Mouse (Mus musculus) hindbrain, embryonic 15.5 days (tissue): Measurements from ENCODE around the gene Sytl1. TPM values are rescaled to one million over a fixed set of nuclear protein-coding genes. Genes with fewer than 3 reads are reported as not detected.

Source experiments
- ATAC-seq: fragments of 200-750 bp; cut with Nextera tagmentation; 2 replicates; pipeline ENCODE4 v1.8.0; 2017; ENCODE audit warnings: low read depth, moderate number of reproducible peaks, moderate TSS enrichment; ENCODE audit not compliant: low FRiP score
- H3K27ac ChIP-seq: fragments of 300-500 bp; sonication (generic); replicated peaks from 2 replicates; pipeline ENCODE4 v1.5.1; 2015; ENCODE audit warnings: mild to moderate bottlenecking, inconsistent platforms
- H3K27me3 ChIP-seq: fragments of 300-500 bp; sonication (generic); 2 replicates; pipeline ENCODE4 v1.6.1; 2015; ENCODE audit warnings: control low read depth, inconsistent platforms
- H3K36me3 ChIP-seq: fragments of 300-500 bp; sonication (generic); 2 replicates; pipeline ENCODE4 v1.6.1; 2015; ENCODE audit warnings: control low read depth, inconsistent platforms
- H3K4me1 ChIP-seq: fragments of 300-500 bp; sonication (generic); replicated peaks from 2 replicates; pipeline ENCODE4 v1.6.1; 2015; ENCODE audit warnings: control low read depth, inconsistent platforms
- H3K4me2 ChIP-seq: fragments of 300-500 bp; sonication (generic); 2 replicates; pipeline ENCODE4 v1.6.1; 2015; ENCODE audit warnings: moderate library complexity, mild to moderate bottlenecking, inconsistent platforms
- H3K4me3 ChIP-seq: fragments of 300-500 bp; sonication (generic); 2 replicates; pipeline ENCODE4 v1.5.1; 2015; ENCODE audit warnings: mild to moderate bottlenecking, inconsistent platforms
- H3K9ac ChIP-seq: fragments of 300-500 bp; sonication (generic); 2 replicates; pipeline ENCODE4 v1.6.1; 2015; ENCODE audit warnings: inconsistent platforms
- H3K9me3 ChIP-seq: fragments of 300-500 bp; sonication (generic); 2 replicates; pipeline ENCODE4 v1.6.1; 2016; ENCODE audit warnings: control low read depth, inconsistent platforms
- WGBS: fragments of 180-500 bp; shearing (Covaris S2); methylation state at CpG from one replicate; pipeline ENCODE4 v1.1.7; 2015; 5-methylcytosine and 5-hydroxymethylcytosine counted together
- polyA plus RNA-seq: library from polyadenylated mRNA; unstranded; fragments of >200 nt; fragmentation: Nextera tagmentation; extraction: Ambion mirVana; gene quantifications from 2 replicates; pipeline ENCODE4 v1.2.1, GENCODE M21; 2015

Gene Sytl1
- polyA plus RNA-seq, 1 experiment from 2014 or later: 0.32 TPM

DNA sequence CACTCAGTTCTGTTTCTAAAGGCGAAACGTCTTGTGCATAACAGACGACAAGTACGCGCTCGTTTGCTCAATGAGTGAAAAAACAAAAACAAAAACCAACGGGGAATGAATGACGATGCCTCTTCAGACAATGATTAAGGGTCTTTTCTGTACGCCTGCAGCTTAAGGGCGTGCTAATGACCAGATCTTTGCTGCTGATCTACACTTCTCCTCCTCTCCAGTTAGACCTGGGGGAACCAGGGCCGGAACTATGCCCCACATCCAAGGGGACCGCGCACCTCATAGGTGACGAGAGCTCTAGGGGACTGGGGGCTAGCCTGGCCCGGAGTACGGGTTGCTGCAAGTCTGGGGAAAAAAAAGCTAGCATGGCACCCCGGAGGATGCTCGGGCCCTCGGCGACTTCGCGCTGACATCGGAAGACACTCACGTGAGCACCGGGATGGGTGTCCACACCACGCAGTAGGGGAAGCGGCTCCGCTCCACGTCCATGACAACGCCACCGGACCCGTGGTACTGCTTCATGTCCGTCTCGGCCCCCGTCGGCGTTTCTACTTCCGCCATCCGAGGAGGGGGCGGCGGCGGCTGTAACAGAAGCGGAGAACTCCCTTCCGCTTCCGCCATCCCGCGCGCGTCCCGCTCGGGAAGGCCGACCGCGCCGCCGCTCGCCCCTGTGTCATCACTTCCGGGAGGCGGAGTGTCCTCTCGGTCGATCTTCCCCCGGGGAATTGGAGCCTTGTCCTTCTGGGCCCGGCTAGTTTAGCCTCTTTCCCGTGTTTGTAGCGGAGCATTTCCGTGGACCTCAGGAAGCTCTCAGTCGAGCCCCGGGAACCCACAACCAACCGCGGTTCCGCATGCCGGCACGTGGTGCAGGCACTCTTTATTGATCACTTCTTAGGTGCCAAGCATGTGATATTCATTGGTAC is 14.5 kb upstream of the Sytl1 start, which contains the start of gene Tmem222:
TSS of gene Tmem222 (minus strand) at position 689 of the 923 bp plus-strand sequence.
- Histone ChIP-seq H3K27me3 (no peaks in the 10 kb centered on the region), H3K4me2 (peak within 1 kb of the TSS; percentile 85), H3K36me3 (no peaks in the 10 kb centered on the region), H3K9ac (peak within 1 kb of the TSS; percentile 91), H3K27ac (peak within 1 kb of the TSS; percentile 95), H3K4me3 (peak within 1 kb of the TSS; percentile 95), H3K4me1 (peaks cover 26% of the 10 kb centered on the region), H3K9me3 (no peaks in the 10 kb centered on the region)
- ATAC-seq: peak; percentile 93
- WGBS: 0% methylated on average over 73 of the region's 73 CpGs

GRCm38 (mm10) chr4:133270929-133271328 is 8.0 kb upstream of the Sytl1 start:
- Histone ChIP-seq H3K4me3 (no peak overlapping the region), H3K27me3 (no peaks in the 10 kb centered on the region), H3K9me3 (no peaks in the 10 kb centered on the region), H3K4me1 (peaks cover 4% of the 10 kb centered on the region), H3K27ac (no peak overlapping the region), H3K36me3 (peaks cover 35% of the 10 kb centered on the region), H3K9ac (no peak overlapping the region), H3K4me2 (no peak overlapping the region)
- no peak for ATAC-seq
- WGBS: 90% methylated on average over 9 of the region's 9 CpGs

DNA sequence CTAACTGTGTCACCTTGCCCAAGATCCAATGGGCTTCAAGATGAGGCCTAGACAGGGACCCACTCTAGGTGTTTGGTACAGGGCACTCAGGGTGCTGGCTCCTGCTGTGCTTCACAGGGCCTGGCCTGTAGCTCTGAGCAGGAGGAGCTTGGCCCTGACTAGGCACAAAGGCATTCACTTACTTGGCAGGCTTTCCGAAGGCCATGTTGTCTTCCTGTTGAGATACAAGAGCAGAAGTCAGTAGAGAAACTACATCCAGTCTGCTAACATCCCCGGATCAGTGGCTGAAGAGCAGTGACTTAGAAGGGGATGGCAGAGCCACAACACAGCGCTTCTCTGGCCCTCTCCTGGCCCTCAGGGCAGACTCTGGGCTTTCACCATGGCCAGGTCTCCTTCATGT is 6.7 kb upstream of the Sytl1 start:
- 97% methylated on average over 3 of the region's 3 CpGs for WGBS
- no peak for ATAC-seq
- Histone ChIP-seq H3K27ac (no peak overlapping the region), H3K4me1 (no peaks in the 10 kb centered on the region), H3K4me3 (no peak overlapping the region), H3K9ac (no peak overlapping the region), H3K4me2 (no peak overlapping the region), H3K27me3 (no peaks in the 10 kb centered on the region), H3K9me3 (no peaks in the 10 kb centered on the region), H3K36me3 (peaks cover 48% of the 10 kb centered on the region)

- no peak for ATAC-seq
- H3K36me3 ChIP-seq: peaks cover 53% of the 10 kb centered on the region
- no peak overlapping the region for H3K9ac ChIP-seq
- no peaks in the 10 kb centered on the region for H3K9me3 ChIP-seq
- no peak overlapping the region for H3K27ac ChIP-seq
- H3K4me1 ChIP-seq: no peaks in the 10 kb centered on the region
- no peaks in the 10 kb centered on the region for H3K27me3 ChIP-seq
- no peak overlapping the region for H3K4me2 ChIP-seq
- WGBS: 96% methylated on average over 3 of the region's 3 CpGs
- no peak overlapping the region for H3K4me3 ChIP-seq
These were observed 6.0 kb upstream of the Sytl1 start for GRCm38 (mm10) chr4:133268931-133269330.

DNA sequence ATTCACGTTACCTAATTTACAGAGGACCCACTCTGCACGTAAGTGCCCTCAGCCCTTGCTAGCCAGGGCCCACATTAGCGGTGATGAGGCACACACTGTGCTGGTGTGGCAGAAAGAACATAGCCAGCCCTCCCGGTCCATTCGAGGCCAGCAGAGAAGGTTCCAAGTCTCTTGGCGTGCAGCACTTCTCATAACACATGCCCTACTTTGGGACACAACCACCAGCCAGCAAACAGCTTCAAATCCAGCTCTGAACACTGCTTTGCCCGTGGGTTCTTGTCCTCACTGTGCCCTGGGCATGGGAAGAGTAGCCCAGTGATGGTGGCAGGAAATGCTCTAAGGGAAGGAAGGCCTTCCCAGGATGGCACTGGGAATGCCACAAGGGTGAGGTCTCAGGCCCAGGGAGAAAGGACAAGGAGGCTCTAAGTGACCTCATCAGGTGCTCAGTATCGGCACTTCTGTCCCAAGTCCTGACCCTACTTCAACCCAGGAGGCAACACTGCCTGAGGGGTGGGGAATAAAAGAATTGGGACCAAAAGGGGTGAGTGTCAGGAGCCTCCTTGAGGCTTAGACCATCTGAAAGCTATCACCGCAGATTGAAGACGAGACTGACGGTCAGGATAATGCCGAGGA is 3.5 kb upstream of the Sytl1 start:
- Histone ChIP-seq H3K27me3 (no peaks in the 10 kb centered on the region), H3K4me3 (no peak overlapping the region), H3K27ac (no peak overlapping the region), H3K36me3 (peaks cover 58% of the 10 kb centered on the region), H3K4me2 (no peak overlapping the region), H3K9me3 (no peaks in the 10 kb centered on the region), H3K9ac (no peak overlapping the region), H3K4me1 (no peaks in the 10 kb centered on the region)
- 93% methylated on average over 12 of the region's 12 CpGs for WGBS
- ATAC-seq: no peak

DNA sequence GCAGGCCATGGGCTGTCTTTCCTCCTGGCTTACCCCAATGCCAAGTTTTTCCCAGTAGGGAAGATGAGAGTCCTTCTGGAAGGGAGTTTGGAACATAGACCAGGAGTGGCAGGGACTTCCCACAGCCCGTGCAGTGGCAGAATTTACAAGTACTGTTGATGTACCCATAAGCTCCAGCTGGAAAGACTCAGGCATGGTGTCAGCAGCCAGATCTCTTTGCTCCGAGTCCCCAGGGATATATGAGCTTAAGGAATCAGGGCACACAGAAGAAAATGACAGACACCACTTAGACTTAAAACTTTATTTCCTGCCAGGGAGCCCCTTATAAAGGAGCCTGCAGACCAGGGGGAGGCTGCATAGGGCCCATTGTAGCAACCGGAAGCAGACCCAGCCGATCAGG is 2.8 kb upstream of the Sytl1 start:
- WGBS: 98% methylated on average over 4 of the region's 4 CpGs
- Histone ChIP-seq H3K36me3 (peaks cover 58% of the 10 kb centered on the region), H3K27me3 (no peaks in the 10 kb centered on the region), H3K4me1 (no peaks in the 10 kb centered on the region), H3K9me3 (no peaks in the 10 kb centered on the region), H3K4me2 (no peak overlapping the region), H3K9ac (no peak overlapping the region), H3K27ac (no peak overlapping the region), H3K4me3 (no peak overlapping the region)
- ATAC-seq: no peak

- no peak overlapping the region for H3K27ac ChIP-seq
- peaks cover 58% of the 10 kb centered on the region for H3K36me3 ChIP-seq
- no peak overlapping the region for H3K9ac ChIP-seq
- H3K4me3 ChIP-seq: no peak overlapping the region
- no peak overlapping the region for H3K4me2 ChIP-seq
- no peaks in the 10 kb centered on the region for H3K9me3 ChIP-seq
- 93% methylated on average over 3 of the region's 3 CpGs for WGBS
- no peaks in the 10 kb centered on the region for H3K27me3 ChIP-seq
- no peak for ATAC-seq
- H3K4me1 ChIP-seq: no peaks in the 10 kb centered on the region
These were observed 2.4 kb upstream of the Sytl1 start for GRCm38 (mm10) chr4:133265297-133265696.

- Histone ChIP-seq H3K4me2 (no peak overlapping the region), H3K36me3 (peaks cover 53% of the 10 kb centered on the region), H3K4me3 (no peak overlapping the region), H3K9me3 (no peaks in the 10 kb centered on the region), H3K9ac (no peak overlapping the region), H3K27ac (no peak overlapping the region), H3K27me3 (no peaks in the 10 kb centered on the region), H3K4me1 (no peaks in the 10 kb centered on the region)
- ATAC-seq: no peak
- WGBS: 100% methylated on average over 2 of the region's 2 CpGs
These were observed 1.6 kb upstream of the Sytl1 start for GRCm38 (mm10) chr4:133264559-133264958.

- Histone ChIP-seq H3K27me3 (no peaks in the 10 kb centered on the region), H3K4me1 (no peaks in the 10 kb centered on the region), H3K4me2 (no peak overlapping the region), H3K36me3 (peaks cover 45% of the 10 kb centered on the region), H3K9me3 (no peaks in the 10 kb centered on the region), H3K27ac (no peak overlapping the region), H3K4me3 (no peak overlapping the region), H3K9ac (no peak overlapping the region)
- ATAC-seq: no peak
- WGBS: 95% methylated on average over 5 of the region's 5 CpGs
These were observed 843 bp upstream of the Sytl1 start for GRCm38 (mm10) chr4:133263756-133264155.

- no peak overlapping the region for H3K27ac ChIP-seq
- H3K9ac ChIP-seq: no peak overlapping the region
- 72% methylated on average over 7 of the region's 7 CpGs for WGBS
- 0 out of 2 replicates have a peak, but pooled peaks cover 2% of the 10 kb centered on the region for H3K27me3 ChIP-seq
- peaks cover 34% of the 10 kb centered on the region for H3K36me3 ChIP-seq
- H3K4me1 ChIP-seq: no peaks in the 10 kb centered on the region
- H3K4me3 ChIP-seq: no peak overlapping the region
- H3K4me2 ChIP-seq: no peak overlapping the region
- ATAC-seq: no peak
- no peaks in the 10 kb centered on the region for H3K9me3 ChIP-seq
These were observed 543 bp downstream of the Sytl1 start for GRCm38 (mm10) chr4:133262375-133262765.

DNA sequence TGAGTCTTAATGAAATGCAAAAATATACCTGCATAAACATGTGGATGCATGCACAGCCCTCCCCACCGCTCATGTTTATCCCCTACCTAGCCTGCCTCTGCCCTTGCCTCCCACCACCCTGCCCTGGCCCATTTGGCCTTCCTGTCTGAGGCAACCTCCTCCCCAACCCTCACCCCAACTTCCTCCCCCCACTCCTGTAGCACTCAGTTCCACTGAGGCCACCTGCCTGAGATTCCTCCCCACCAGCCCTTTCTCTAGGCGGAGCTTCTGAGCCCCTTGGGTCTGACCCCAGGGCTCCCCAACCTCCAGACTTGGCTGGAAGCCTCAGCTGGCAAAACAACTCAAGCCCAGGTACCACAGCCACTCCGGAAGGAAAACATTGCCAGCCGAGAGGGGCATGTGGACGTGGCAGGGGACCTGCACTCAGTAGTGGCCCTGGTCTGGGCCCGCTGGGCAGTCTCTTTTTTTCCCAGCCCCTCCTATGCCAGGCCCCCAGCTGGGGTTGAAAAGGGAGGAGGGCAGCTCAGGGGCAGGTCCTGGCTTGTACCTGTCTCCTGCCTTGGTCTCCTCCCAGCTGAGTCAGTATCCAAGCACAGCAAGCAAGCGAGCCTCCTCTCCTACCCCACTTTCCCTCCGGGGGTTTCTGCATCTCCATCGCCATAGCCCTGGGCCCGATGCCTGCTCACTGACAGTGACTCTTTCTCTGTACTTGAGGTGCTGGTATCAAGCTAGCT is 1.1 kb downstream of the Sytl1 start:
- no peaks in the 10 kb centered on the region; the same call in 1 of the 2 replicates for H3K4me1 ChIP-seq
- no peak overlapping the region for H3K9ac ChIP-seq
- 52% methylated on average over 10 of the region's 10 CpGs for WGBS
- H3K4me2 ChIP-seq: no peak overlapping the region
- H3K4me3 ChIP-seq: no peak overlapping the region
- H3K36me3 ChIP-seq: peaks cover 30% of the 10 kb centered on the region
- no peak; the same call in 1 of the 2 replicates for ATAC-seq
- peaks cover 5% of the 10 kb centered on the region; the same call in 1 of the 2 replicates for H3K27me3 ChIP-seq
- no peak overlapping the region for H3K27ac ChIP-seq
- H3K9me3 ChIP-seq: no peaks in the 10 kb centered on the region
